ENCODE assay signal across 8 mouse cellular contexts in genomic region chr1:105990911-105991761, GRCm38 (mm10). TPM values are rescaled to one million over a fixed set of nuclear protein-coding genes. Genes with fewer than 3 reads are reported as not detected.
A peak's percentile ranks its signal among the peaks of the same experiment; 100 is the strongest.
DNase-seq lines count a peak whose midpoint lies in the region; ATAC-seq lines count a peak whose summit lies in the region.

No protein-coding gene starts in this region.

- H3K4me3 ChIP-seq in hindbrain, embryonic 14.5 days (replicated peaks; ENCODE audit: low read length) = peak overlapping the region; percentile 74

- H3K27ac ChIP-seq in hindbrain, embryonic 14.5 days = peak overlapping the region; percentile 90

- no peaks in the 10 kb centered on the region for H3K9me3 ChIP-seq in hindbrain, embryonic 14.5 days (ENCODE audit: control insufficient read depth, low read length)

- ATAC-seq in hindbrain, embryonic 14.5 days (ENCODE audit: low FRiP score) = peak; percentile 42

- H3K36me3 ChIP-seq in hindbrain, embryonic 14.5 days (replicated peaks; ENCODE audit: control insufficient read depth, insufficient read depth) = no peaks in the 10 kb centered on the region

- peak overlapping the region; percentile 76 for H3K9ac ChIP-seq in hindbrain, embryonic 14.5 days

- under 1% methylated on average over 99 of the region's 104 CpGs for WGBS in hindbrain, embryonic 14.5 days

- H3K4me2 ChIP-seq in hindbrain, embryonic 14.5 days (replicated peaks) = peak overlapping the region; percentile 99

- peaks cover 29% of the 10 kb centered on the region for H3K4me1 ChIP-seq in hindbrain, embryonic 14.5 days (replicated peaks; ENCODE audit: control insufficient read depth, insufficient read depth, low read length)

- H3K27me3 ChIP-seq in hindbrain, embryonic 14.5 days (ENCODE audit: control insufficient read depth, insufficient read depth, low read length) = no peaks in the 10 kb centered on the region

- DNase-seq in WW6 (ENCODE audit: low read depth, low spot score) = peak; percentile 14
- peak; percentile 75 to 81 for DNase-seq in cerebellum, postnatal 10 days
- DNase-seq in frontal cortex, postnatal 25 days (ENCODE audit: low spot score in 2 of 2) = peak; percentile 41 to 49
- DNase-seq in hindbrain, embryonic 14.5 days (ENCODE audit: low spot score) = peak; percentile 46
- peak; percentile 55 to 69 for DNase-seq in left cerebral cortex, adult 18-20 months (ENCODE audit: low spot score in 2 of 2)
- peak; percentile 79 to 82 for DNase-seq in lung, postnatal 4 days
- peak; percentile 23 for DNase-seq in retina, postnatal 7 days (ENCODE audit: low read depth, low spot score)
- peak; percentile 70 for DNase-seq in urinary bladder, postnatal 14 days (ENCODE audit: low spot score)

RNA-seq across cellular contexts. Expression of gene Zcchc2, which starts 0.9 kb away (rescaled TPM):
- polyA plus RNA-seq in hindbrain, embryonic 14.5 days (2014; fragmentation: Nextera tagmentation; extraction: Ambion mirVana) = 2.7 and 3.1 TPM in 2 replicates
- total RNA-seq in left cerebral cortex, adult 18-20 months (2021) = 10 to 100 TPM; 22.2 to 24.0 TPM

Comparison
In these comparisons a context has a peak if more than half of its experiments do, and no peak if none do; other contexts are left out.
1. Peak in every context shown above with its lines: DNase-seq, ATAC-seq, H3K4me3 ChIP-seq and H3K27ac ChIP-seq.
2. DNase-seq: peak in every context shown above with its lines; median percentile 80 in lung, postnatal 4 days; 78 in cerebellum, postnatal 10 days; 70 in urinary bladder, postnatal 14 days; 62 in left cerebral cortex, adult 18-20 months; 46 in hindbrain, embryonic 14.5 days; 45 in frontal cortex, postnatal 25 days; 23 in retina, postnatal 7 days; 14 in WW6.